Mouse (Mus musculus): ENCODE results near the gene AF067063. TPM values are rescaled to one million over a fixed set of nuclear protein-coding genes. Genes with fewer than 3 reads are reported as not detected.
"Not testable (repeated sequence)": the region's sequence is repeated elsewhere in the genome, so short reads cannot be mapped to it uniquely, and the experiment has no call there.

Gene AF067063
- polyA plus RNA-seq (2015; fragmentation: Nextera tagmentation; extraction: Ambion mirVana), result not detected in 2 replicates

- H3K4me1 ChIP-seq (ENCODE audit: control insufficient read depth, low read depth, low read length); H3K9ac ChIP-seq (ENCODE audit: low read depth, low read length); H3K36me3 ChIP-seq (ENCODE audit: control insufficient read depth, insufficient read depth); H3K27ac ChIP-seq (ENCODE audit: low read length); H3K4me3 ChIP-seq (ENCODE audit: low read depth, low read length); H3K4me2 ChIP-seq (ENCODE audit: low read depth, low read length); H3K27me3 ChIP-seq (ENCODE audit: control insufficient read depth, insufficient read depth, low read depth, low read length); ATAC-seq (ENCODE audit: low read depth); H3K9me3 ChIP-seq (replicated peaks; ENCODE audit: control insufficient read depth, low read length): not testable (repeated sequence)
Measured at GRCm38 (mm10) chr13:119830116-119830515, at the start of gene AF067063. Gene AF067063 (minus strand): TSS chr13:119830216.

- H3K27me3 ChIP-seq (ENCODE audit: control insufficient read depth, insufficient read depth, low read depth, low read length); H3K9ac ChIP-seq (ENCODE audit: low read depth, low read length); H3K4me1 ChIP-seq (ENCODE audit: control insufficient read depth, low read depth, low read length); H3K27ac ChIP-seq (ENCODE audit: low read length); H3K4me3 ChIP-seq (ENCODE audit: low read depth, low read length); ATAC-seq (ENCODE audit: low read depth); H3K9me3 ChIP-seq (replicated peaks; ENCODE audit: control insufficient read depth, low read length); H3K4me2 ChIP-seq (ENCODE audit: low read depth, low read length); H3K36me3 ChIP-seq (ENCODE audit: control insufficient read depth, insufficient read depth): not testable (repeated sequence)
- 45% methylated on average over 6 of the region's 7 CpGs for WGBS (ENCODE audit: insufficient replicate concordance)
Measured at GRCm38 (mm10) chr13:119864395-119864999, 34.5 kb upstream of the AF067063 start.

GRCm38 (mm10) chr13:119862399-119862798 is 32.4 kb upstream of the AF067063 start:
- no CpG with 5 or more reads among the region's 6 CpGs for WGBS (ENCODE audit: insufficient replicate concordance)
- H3K9ac ChIP-seq (ENCODE audit: low read depth, low read length); ATAC-seq (ENCODE audit: low read depth); H3K9me3 ChIP-seq (replicated peaks; ENCODE audit: control insufficient read depth, low read length); H3K27ac ChIP-seq (ENCODE audit: low read length); H3K4me3 ChIP-seq (ENCODE audit: low read depth, low read length); H3K4me2 ChIP-seq (ENCODE audit: low read depth, low read length); H3K36me3 ChIP-seq (ENCODE audit: control insufficient read depth, insufficient read depth); H3K27me3 ChIP-seq (ENCODE audit: control insufficient read depth, insufficient read depth, low read depth, low read length); H3K4me1 ChIP-seq (ENCODE audit: control insufficient read depth, low read depth, low read length): not testable (repeated sequence)

GRCm38 (mm10) chr13:119839982-119840381 is 10.0 kb upstream of the AF067063 start:
- 21% methylated on average over 6 of the region's 6 CpGs for WGBS (ENCODE audit: insufficient replicate concordance)
- H3K9ac ChIP-seq (ENCODE audit: low read depth, low read length), result not testable (repeated sequence)

GRCm38 (mm10) chr13:119837719-119838337 is 7.8 kb upstream of the AF067063 start:
- 6% methylated on average over 14 of the region's 23 CpGs for WGBS (ENCODE audit: insufficient replicate concordance)
- H3K27ac ChIP-seq (ENCODE audit: low read length); H3K27me3 ChIP-seq (ENCODE audit: control insufficient read depth, insufficient read depth, low read depth, low read length); H3K4me3 ChIP-seq (ENCODE audit: low read depth, low read length); H3K9me3 ChIP-seq (replicated peaks; ENCODE audit: control insufficient read depth, low read length); H3K36me3 ChIP-seq (ENCODE audit: control insufficient read depth, insufficient read depth); H3K4me1 ChIP-seq (ENCODE audit: control insufficient read depth, low read depth, low read length); H3K4me2 ChIP-seq (ENCODE audit: low read depth, low read length); ATAC-seq (ENCODE audit: low read depth); H3K9ac ChIP-seq (ENCODE audit: low read depth, low read length): not testable (repeated sequence)

More at GRCm38 (mm10) chr13:119839982-119840381, 10.0 kb upstream of the AF067063 start:
- H3K4me2 ChIP-seq (ENCODE audit: low read depth, low read length); ATAC-seq (ENCODE audit: low read depth); H3K27ac ChIP-seq (ENCODE audit: low read length); H3K36me3 ChIP-seq (ENCODE audit: control insufficient read depth, insufficient read depth); H3K4me1 ChIP-seq (ENCODE audit: control insufficient read depth, low read depth, low read length); H3K27me3 ChIP-seq (ENCODE audit: control insufficient read depth, insufficient read depth, low read depth, low read length); H3K9me3 ChIP-seq (replicated peaks; ENCODE audit: control insufficient read depth, low read length); H3K4me3 ChIP-seq (ENCODE audit: low read depth, low read length): not testable (repeated sequence)

- Histone ChIP-seq H3K4me2 (ENCODE audit: low read depth, low read length) (peak overlapping the region; percentile 30; the same call in 1 of the 2 replicates), H3K4me3 (ENCODE audit: low read depth, low read length) (0 out of 2 replicates have a peak overlapping the region, but pooled peaks have one; percentile 8)
- H3K36me3 ChIP-seq (ENCODE audit: control insufficient read depth, insufficient read depth); H3K9ac ChIP-seq (ENCODE audit: low read depth, low read length); H3K4me1 ChIP-seq (ENCODE audit: control insufficient read depth, low read depth, low read length); H3K9me3 ChIP-seq (replicated peaks; ENCODE audit: control insufficient read depth, low read length); H3K27me3 ChIP-seq (ENCODE audit: control insufficient read depth, insufficient read depth, low read depth, low read length); H3K27ac ChIP-seq (ENCODE audit: low read length): not testable (repeated sequence)
- peak; percentile 45 for ATAC-seq (ENCODE audit: low read depth)
- 9% methylated on average over 20 of the region's 23 CpGs for WGBS (ENCODE audit: insufficient replicate concordance)
Measured at GRCm38 (mm10) chr13:119836324-119836811, 6.4 kb upstream of the AF067063 start.

GRCm38 (mm10) chr13:119835320-119836056 is 5.5 kb upstream of the AF067063 start, which contains the start of gene D13Ertd608e:
Gene D13Ertd608e (plus strand): TSS chr13:119836006.
- 0 out of 2 replicates have a peak within 1 kb of the TSS, but pooled peaks have one; percentile 8 for H3K4me3 ChIP-seq (ENCODE audit: low read depth, low read length)
- H3K27ac ChIP-seq (ENCODE audit: low read length); H3K9me3 ChIP-seq (replicated peaks; ENCODE audit: control insufficient read depth, low read length); H3K4me1 ChIP-seq (ENCODE audit: control insufficient read depth, low read depth, low read length); H3K36me3 ChIP-seq (ENCODE audit: control insufficient read depth, insufficient read depth); H3K9ac ChIP-seq (ENCODE audit: low read depth, low read length); H3K27me3 ChIP-seq (ENCODE audit: control insufficient read depth, insufficient read depth, low read depth, low read length): not testable (repeated sequence)
- 9% methylated on average over 18 of the region's 25 CpGs for WGBS (ENCODE audit: insufficient replicate concordance)
- H3K4me2 ChIP-seq (ENCODE audit: low read depth, low read length), result peak within 1 kb of the TSS; percentile 30; the same call in 1 of the 2 replicates
- peak; percentile 21; the same call in 1 of the 2 replicates for ATAC-seq (ENCODE audit: low read depth)

- 12% methylated on average over 2 of the region's 2 CpGs for WGBS (ENCODE audit: insufficient replicate concordance)
- Histone ChIP-seq H3K27me3 (ENCODE audit: control insufficient read depth, insufficient read depth, low read depth, low read length) (no peaks in the 10 kb centered on the region), H3K4me1 (ENCODE audit: control insufficient read depth, low read depth, low read length) (no peaks in the 10 kb centered on the region), H3K9ac (ENCODE audit: low read depth, low read length) (no peak overlapping the region), H3K36me3 (ENCODE audit: control insufficient read depth, insufficient read depth) (no peaks in the 10 kb centered on the region), H3K4me3 (ENCODE audit: low read depth, low read length) (no peak overlapping the region), H3K27ac (ENCODE audit: low read length) (no peak overlapping the region), H3K9me3 (replicated peaks; ENCODE audit: control insufficient read depth, low read length) (no peaks in the 10 kb centered on the region), H3K4me2 (ENCODE audit: low read depth, low read length) (no peak overlapping the region)
- ATAC-seq (ENCODE audit: low read depth), result no peak
Measured at GRCm38 (mm10) chr13:119817579-119818206, 12.3 kb downstream of the AF067063 start.

All from liver, embryonic 16.5 days (tissue).